Mouse (Mus musculus) lung, postnatal 0 days (tissue): ENCODE measurements around the gene Hck. TPM values are rescaled to one million over a fixed set of nuclear protein-coding genes. Genes with fewer than 3 reads are reported as not detected.

Experiments used
- ATAC-seq: fragments of 200-750 bp; cut with Nextera tagmentation; 2 replicates; pipeline ENCODE4 v1.8.0; 2017; ENCODE audit warnings: moderate library complexity
- DNase-seq: peaks from one replicate; pipeline ENCODE4 v3.0.0-alpha.2; 2016; ENCODE audit warnings: low spot score
- H3K27ac ChIP-seq: fragments of 300-500 bp; sonication (generic); 2 replicates; pipeline ENCODE4 v1.5.1; 2014; ENCODE audit warnings: antibody characterized with exemption, mild to moderate bottlenecking, low read length, mixed read lengths
- H3K27me3 ChIP-seq: fragments of 300-500 bp; sonication (generic); replicated peaks from 2 replicates; pipeline ENCODE4 v1.6.1; 2014; ENCODE audit warnings: low read length, mixed read lengths; ENCODE audit not compliant: insufficient read depth
- H3K36me3 ChIP-seq: fragments of 300-500 bp; sonication (generic); 2 replicates; pipeline ENCODE4 v1.6.1; 2014; ENCODE audit warnings: low read length, mixed read lengths; ENCODE audit not compliant: insufficient read depth
- H3K4me1 ChIP-seq: fragments of 300-500 bp; sonication (generic); 2 replicates; pipeline ENCODE4 v1.6.1; 2014; ENCODE audit warnings: antibody characterized with exemption, low read depth, low read length, mixed read lengths; ENCODE audit not compliant: insufficient read depth
- H3K4me2 ChIP-seq: fragments of 300-500 bp; sonication (generic); replicated peaks from 2 replicates; pipeline ENCODE4 v1.6.1; 2014; ENCODE audit warnings: low read depth, mild to moderate bottlenecking, low read length, moderate library complexity, mixed read lengths
- H3K4me3 ChIP-seq: fragments of 300-500 bp; sonication (generic); 2 replicates; pipeline ENCODE4 v1.5.1; 2014; ENCODE audit warnings: low read depth, low read length
- H3K9ac ChIP-seq: fragments of 300-500 bp; sonication (generic); replicated peaks from 2 replicates; pipeline ENCODE4 v1.6.1; 2014; ENCODE audit warnings: low read depth, mild to moderate bottlenecking
- H3K9me3 ChIP-seq: fragments of 300-500 bp; sonication (generic); 2 replicates; pipeline ENCODE4 v1.6.1; 2016; ENCODE audit warnings: low read length, mixed read lengths
- CTCF ChIP-seq: IDR thresholded peaks from 2 replicates; pipeline ENCODE4 v1.5.1; 2016; ENCODE audit warnings: antibody characterized with exemption, mild to moderate bottlenecking
- EP300 ChIP-seq: IDR thresholded peaks from 2 replicates; pipeline ENCODE4 v1.6.1; 2016; ENCODE audit warnings: antibody characterized with exemption, mild to moderate bottlenecking, control low read depth
- WGBS: fragments of 180-500 bp; shearing (Covaris S2); extraction: QIAGEN DNeasy Blood & Tissue Kit; methylation state at CpG from one replicate; pipeline ENCODE4 v1.1.7; 2014; 5-methylcytosine and 5-hydroxymethylcytosine counted together
- polyA plus RNA-seq: library from polyadenylated mRNA; unstranded; fragments of >200 nt; fragmentation: Nextera tagmentation; extraction: Ambion mirVana; gene quantifications from 2 replicates; pipeline ENCODE4 v1.2.1, GENCODE M21; 2015

The Hck gene
- polyA plus RNA-seq, 1 experiment from 2014 or later = 37.1 TPM

- TF ChIP-seq EP300 (no peak), CTCF (no peak)
- ATAC-seq = no peak
- DNase-seq = no peak
- Histone ChIP-seq H3K4me2 (no peak overlapping the region), H3K27me3 (no peaks in the 10 kb centered on the region), H3K4me1 (no peaks in the 10 kb centered on the region), H3K4me3 (no peak overlapping the region), H3K27ac (no peak overlapping the region), H3K36me3 (no peaks in the 10 kb centered on the region), H3K9me3 (no peaks in the 10 kb centered on the region), H3K9ac (no peak overlapping the region)
- WGBS = 70% methylated on average over 7 of the region's 7 CpGs
These were observed 42.8 kb downstream of the Hck start for GRCm38 (mm10) chr2:153151026-153151425.

GRCm38 (mm10) chr2:153151926-153152665, 43.8 kb downstream of the Hck start:
- H3K27ac ChIP-seq = no peak overlapping the region
- H3K36me3 ChIP-seq = no peaks in the 10 kb centered on the region
- ATAC-seq = no peak
- DNase-seq = no peak
- H3K9me3 ChIP-seq = no peaks in the 10 kb centered on the region
- H3K4me2 ChIP-seq = no peak overlapping the region
- no peaks in the 10 kb centered on the region for H3K4me1 ChIP-seq
- no peaks in the 10 kb centered on the region for H3K27me3 ChIP-seq
- no peak for TF ChIP-seq CTCF
- 58% methylated on average over 8 of the region's 8 CpGs for WGBS
- no peak overlapping the region for H3K9ac ChIP-seq
- no peak overlapping the region for H3K4me3 ChIP-seq

- DNase-seq (no peak), ATAC-seq (no peak)
- Histone ChIP-seq H3K9ac (no peak overlapping the region), H3K9me3 (no peaks in the 10 kb centered on the region), H3K4me2 (no peak overlapping the region), H3K4me3 (no peak overlapping the region), H3K36me3 (no peaks in the 10 kb centered on the region), H3K27ac (no peak overlapping the region), H3K27me3 (no peaks in the 10 kb centered on the region), H3K4me1 (no peaks in the 10 kb centered on the region)
- WGBS = 58% methylated on average over 4 of the region's 4 CpGs
- TF ChIP-seq CTCF (no peak), EP300 (no peak)
These were observed 44.8 kb downstream of the Hck start for GRCm38 (mm10) chr2:153153033-153153450.

DNA sequence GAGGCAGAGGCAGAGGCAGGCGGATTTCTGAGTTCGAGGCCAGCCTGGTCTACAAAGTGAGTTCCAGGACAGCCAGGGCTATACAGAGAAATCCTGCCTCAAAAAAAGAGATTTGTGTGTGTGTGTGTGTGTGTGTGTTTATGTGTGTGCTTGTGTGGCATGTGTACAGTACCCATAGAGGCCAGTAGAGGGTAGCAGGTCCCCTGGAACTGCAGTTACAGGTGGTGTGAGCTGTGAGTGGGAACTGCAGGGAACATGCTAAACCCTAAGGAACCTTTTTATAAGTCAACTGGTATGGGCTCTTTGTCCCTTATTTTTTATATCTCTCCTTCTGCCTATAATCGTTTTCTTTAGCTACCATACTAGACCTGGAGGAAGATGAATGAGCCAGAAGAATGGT, 49.0 kb downstream of the Hck start:
- no peak for ATAC-seq
- Histone ChIP-seq H3K36me3 (no peaks in the 10 kb centered on the region), H3K9me3 (no peaks in the 10 kb centered on the region), H3K4me2 (no peak overlapping the region), H3K27ac (no peak overlapping the region), H3K4me3 (no peak overlapping the region), H3K9ac (no peak overlapping the region), H3K27me3 (no peaks in the 10 kb centered on the region), H3K4me1 (peaks cover 6% of the 10 kb centered on the region)
- no peak for DNase-seq
- TF ChIP-seq EP300 (no peak), CTCF (peak; percentile 50)
- WGBS = 52% methylated on average over 1 of the region's 3 CpGs

GRCm38 (mm10) chr2:153160133-153160532, 51.9 kb downstream of the Hck start:
- H3K4me2 ChIP-seq = no peak overlapping the region
- H3K27me3 ChIP-seq = no peaks in the 10 kb centered on the region
- 79% methylated on average over 5 of the region's 5 CpGs for WGBS
- no peak overlapping the region for H3K27ac ChIP-seq
- no peaks in the 10 kb centered on the region for H3K9me3 ChIP-seq
- H3K4me3 ChIP-seq = no peak overlapping the region
- TF ChIP-seq CTCF (no peak), EP300 (no peak)
- no peak overlapping the region for H3K9ac ChIP-seq
- no peak for DNase-seq
- ATAC-seq = no peak
- H3K36me3 ChIP-seq = no peaks in the 10 kb centered on the region; the same call in 1 of the 2 replicates
- H3K4me1 ChIP-seq = peaks cover 6% of the 10 kb centered on the region

DNA sequence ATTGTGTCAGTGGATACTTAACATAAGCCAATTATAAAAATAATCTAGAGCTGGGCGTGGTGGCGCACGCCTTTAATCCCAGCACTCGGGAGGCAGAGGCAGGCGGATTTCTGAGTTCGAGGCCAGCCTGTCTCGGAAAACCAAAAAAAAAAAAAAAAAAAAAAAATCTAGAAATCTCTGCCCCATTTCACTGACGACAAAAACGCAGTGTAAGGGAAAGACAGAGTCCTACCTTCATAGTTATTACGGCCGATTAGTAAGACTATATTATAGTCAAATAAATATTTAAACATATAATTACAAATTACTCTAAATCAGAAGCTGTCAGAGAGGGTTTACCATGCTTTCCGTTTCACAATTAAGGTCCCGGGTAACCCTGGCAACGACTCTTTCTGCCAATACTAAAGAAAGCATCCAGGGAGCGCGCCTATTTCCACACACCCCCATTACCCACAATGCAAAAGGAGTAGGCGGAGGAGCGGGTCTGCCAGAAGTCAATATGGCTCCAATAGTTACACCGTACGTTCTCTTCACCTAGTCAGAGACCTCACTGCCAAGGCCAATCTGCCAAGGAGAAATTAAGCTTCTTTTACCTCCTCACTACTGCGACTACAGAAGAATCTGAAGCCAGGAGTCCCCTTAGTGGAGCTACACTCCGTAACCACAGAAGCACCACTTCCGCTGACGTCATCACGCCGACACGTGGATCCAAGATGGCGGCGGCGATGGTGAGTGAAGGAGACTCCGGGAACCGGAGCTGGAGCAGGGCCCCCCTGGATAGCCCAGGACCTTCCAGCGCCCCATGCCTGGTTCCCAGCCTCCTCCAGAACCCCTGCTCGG, 52.8 kb downstream of the Hck start, which contains the start of gene Tm9sf4:
Gene Tm9sf4, plus strand, starts transcription at position 460 of the 840 bp plus-strand sequence.
- peak within 1 kb of the TSS; percentile 79 for H3K9ac ChIP-seq
- peak within 1 kb of the TSS; percentile 95 for H3K27ac ChIP-seq
- no peaks in the 10 kb centered on the region for H3K27me3 ChIP-seq
- H3K4me1 ChIP-seq = peaks cover 6% of the 10 kb centered on the region
- H3K36me3 ChIP-seq = no peaks in the 10 kb centered on the region; the same call in 1 of the 2 replicates
- peak; percentile 96 for ATAC-seq
- no peak for TF ChIP-seq CTCF
- peak; percentile 69; the same call in 1 of the 2 replicates for TF ChIP-seq EP300
- H3K9me3 ChIP-seq = no peaks in the 10 kb centered on the region
- DNase-seq = peak; percentile 97
- peak within 1 kb of the TSS; percentile 83 for H3K4me2 ChIP-seq
- H3K4me3 ChIP-seq = peak within 1 kb of the TSS; percentile 93
- WGBS = 8% methylated on average over 34 of the region's 34 CpGs
